ENCODE assay signal across 9 mouse cellular contexts in the genomic region with DNA sequence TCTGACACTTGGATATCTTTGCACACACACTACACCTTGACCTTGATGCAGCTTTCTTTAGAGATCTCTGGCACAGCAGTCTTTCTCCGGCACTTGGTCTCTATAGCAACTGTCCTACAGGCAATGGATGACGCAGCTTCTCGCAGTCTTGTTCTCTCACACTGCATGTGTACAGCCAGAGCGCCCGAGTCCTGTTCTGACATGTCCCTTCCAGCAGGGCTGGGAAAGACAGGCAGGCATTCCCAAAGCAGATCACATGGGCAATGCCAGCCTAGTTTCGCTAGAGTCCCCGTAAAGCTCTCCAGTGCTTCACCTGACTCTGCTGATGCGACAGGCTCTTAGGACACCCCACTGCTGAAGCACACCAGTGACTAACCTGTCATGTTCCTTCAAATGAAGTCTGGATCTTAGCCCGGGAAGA. TPM values are rescaled to one million over a fixed set of nuclear protein-coding genes. Genes with fewer than 3 reads are reported as not detected.
A peak's percentile ranks its signal among the peaks of the same experiment; 100 is the strongest.
DNase-seq lines count a peak whose midpoint lies in the region; ATAC-seq and TF ChIP-seq lines count a peak whose summit lies in the region.
"Had no signal": no experiment of that assay in that cellular context is flagged by ENCODE, and none has a peak within 500 bp of the region (broad histone marks: within the 10 kb centered on the region; RNA-seq: fewer than 3 reads in every experiment).

No protein-coding gene starts in this region.

- H3K27ac ChIP-seq in lung, embryonic 14.5 days (ENCODE audit: low read depth) = no peak overlapping the region
- H3K27ac ChIP-seq in hindbrain, embryonic 15.5 days (replicated peaks) = peak overlapping the region; percentile 74
- H3K27ac ChIP-seq in neural tube, embryonic 14.5 days (ENCODE audit: low read depth, low read length) = peak overlapping the region; percentile 6; the same call in 1 of the 2 replicates
- H3K27ac ChIP-seq in thymus, adult 2 months (ENCODE audit: control insufficient read depth, insufficient read depth, low read length) = no peak overlapping the region

- H3K9me3 ChIP-seq in lung, embryonic 14.5 days (ENCODE audit: low read depth, low read length) = no peaks in the 10 kb centered on the region
- H3K9me3 ChIP-seq in hindbrain, embryonic 15.5 days = no peaks in the 10 kb centered on the region
- no peaks in the 10 kb centered on the region for H3K9me3 ChIP-seq in neural tube, embryonic 14.5 days (ENCODE audit: control insufficient read depth, low read length)

- no peak overlapping the region for H3K9ac ChIP-seq in lung, embryonic 14.5 days
- H3K9ac ChIP-seq in hindbrain, embryonic 15.5 days = 0 out of 2 replicates have a peak overlapping the region, but pooled peaks have one; percentile 10
- no peak overlapping the region for H3K9ac ChIP-seq in neural tube, embryonic 14.5 days (replicated peaks; ENCODE audit: low read depth, low read length)

- 70% methylated on average over 9 of the region's 9 CpGs for WGBS in lung, embryonic 14.5 days
- WGBS in hindbrain, embryonic 15.5 days = 73% methylated on average over 9 of the region's 9 CpGs
- 83% methylated on average over 9 of the region's 9 CpGs for WGBS in neural tube, embryonic 14.5 days
- 94% methylated on average over 9 of the region's 9 CpGs for WGBS in thymus, adult 2 months

- DNase-seq in cerebellum, adult 9-10 months = peak; percentile 51
- no peak for DNase-seq in cerebellum, adult 8-10 months
- no peak for DNase-seq in lung, embryonic 14.5 days
- no peak for DNase-seq in lung, postnatal 4 days
- no peak for DNase-seq in thymus, adult 2 months
- no peak for DNase-seq in gastrocnemius, postnatal 36 days

- H3K4me3 ChIP-seq in lung, embryonic 14.5 days (ENCODE audit: low read depth, low read length) = no peak overlapping the region
- H3K4me3 ChIP-seq in hindbrain, embryonic 15.5 days = no peak overlapping the region
- no peak overlapping the region for H3K4me3 ChIP-seq in neural tube, embryonic 14.5 days (ENCODE audit: low read depth, low read length)
- H3K4me3 ChIP-seq in thymus, adult 2 months (ENCODE audit: control insufficient read depth, insufficient read depth, low read length) = no peak overlapping the region

- no peaks in the 10 kb centered on the region for H3K27me3 ChIP-seq in lung, embryonic 14.5 days (ENCODE audit: insufficient read depth, low read length)
- H3K27me3 ChIP-seq in hindbrain, embryonic 15.5 days = no peaks in the 10 kb centered on the region
- H3K27me3 ChIP-seq in neural tube, embryonic 14.5 days (ENCODE audit: control insufficient read depth, insufficient read depth, low read length) = no peaks in the 10 kb centered on the region
- H3K27me3 ChIP-seq in thymus, adult 2 months (ENCODE audit: control insufficient read depth, insufficient read depth, low read length) = no peaks in the 10 kb centered on the region

- intact Hi-C loops in gastrocnemius, postnatal 36 days (cut with DNase I) = loop anchor here (2.0 to 5.0 kb wide), 2 partner anchors 33 to 67 kb away; a partner anchor contains a TSS

- H3K4me2 ChIP-seq in lung, embryonic 14.5 days = no peak overlapping the region
- H3K4me2 ChIP-seq in hindbrain, embryonic 15.5 days = no peak overlapping the region
- H3K4me2 ChIP-seq in neural tube, embryonic 14.5 days (ENCODE audit: low read depth, low read length) = no peak overlapping the region

- no peak for TF ChIP-seq CTCF in lung, embryonic 14.5 days (IDR thresholded peaks at IDR 0.05; ENCODE audit: low read depth)
- TF ChIP-seq CTCF in thymus, adult 2 months (IDR thresholded peaks at IDR 0.05; ENCODE audit: borderline replicate concordance, control insufficient read depth, extremely low read depth, insufficient read depth, low read length, poor library complexity) = no peak

- no peak for TF ChIP-seq POLR2A in thymus, adult 2 months (IDR thresholded peaks at IDR 0.05; ENCODE audit: control insufficient read depth, extremely low read depth, insufficient read depth, low read length, poor library complexity)

- peak; percentile 52 for ATAC-seq in lung, embryonic 14.5 days (ENCODE audit: insufficient read depth)
- ATAC-seq in hindbrain, embryonic 15.5 days (ENCODE audit: low FRiP score, low read depth) = peak; percentile 49
- peak; percentile 44; the same call in 1 of the 2 replicates for ATAC-seq in neural tube, embryonic 14.5 days (ENCODE audit: low read depth)

- no peaks in the 10 kb centered on the region for H3K4me1 ChIP-seq in lung, embryonic 14.5 days (ENCODE audit: insufficient read depth)
- H3K4me1 ChIP-seq in hindbrain, embryonic 15.5 days (replicated peaks) = peaks cover 10% of the 10 kb centered on the region
- H3K4me1 ChIP-seq in neural tube, embryonic 14.5 days (ENCODE audit: control insufficient read depth, insufficient read depth, low read length) = no peaks in the 10 kb centered on the region
- peaks cover 3% of the 10 kb centered on the region for H3K4me1 ChIP-seq in thymus, adult 2 months (replicated peaks; ENCODE audit: control insufficient read depth, insufficient read depth, low read length)

- 0 out of 2 replicates have a peak, but pooled peaks cover 3% of the 10 kb centered on the region for H3K36me3 ChIP-seq in lung, embryonic 14.5 days (ENCODE audit: insufficient read depth)
- H3K36me3 ChIP-seq in hindbrain, embryonic 15.5 days = no peaks in the 10 kb centered on the region
- no peaks in the 10 kb centered on the region for H3K36me3 ChIP-seq in neural tube, embryonic 14.5 days (ENCODE audit: control insufficient read depth, insufficient read depth, low read length)
- H3K36me3 ChIP-seq in thymus, adult 2 months (ENCODE audit: control insufficient read depth, insufficient read depth, low read length) = no peaks in the 10 kb centered on the region

RNA-seq across cellular contexts. Expression of a gene that starts 33.3 kb away (rescaled TPM):
- 58.8 and 65.1 TPM in 2 replicates for polyA plus RNA-seq in lung, embryonic 14.5 days (2014; fragmentation: Nextera tagmentation; extraction: Ambion mirVana)
- polyA plus RNA-seq in hindbrain, embryonic 15.5 days (2015; fragmentation: Nextera tagmentation; extraction: Ambion mirVana) = 53.2 and 55.1 TPM in 2 replicates
- polyA plus RNA-seq in neural tube, embryonic 14.5 days (2014; fragmentation: Nextera tagmentation; extraction: Ambion mirVana) = 36.0 and 45.7 TPM in 2 replicates
- polyA plus RNA-seq in thymus, adult 2 months (2012; rRNA removed) = 61.2 and 76.1 TPM in 2 replicates
- total RNA-seq in gastrocnemius, postnatal 36 days (2021) = 10 to 100 TPM; 33.7 to 35.3 TPM

RNA-seq across cellular contexts. Expression of a gene that starts 37.1 kb away (rescaled TPM):
- 11.7 and 15.6 TPM in 2 replicates for polyA plus RNA-seq in lung, embryonic 14.5 days (2014; fragmentation: Nextera tagmentation; extraction: Ambion mirVana)
- polyA plus RNA-seq in hindbrain, embryonic 15.5 days (2015; fragmentation: Nextera tagmentation; extraction: Ambion mirVana) = 3.8 and 5.4 TPM in 2 replicates
- polyA plus RNA-seq in neural tube, embryonic 14.5 days (2014; fragmentation: Nextera tagmentation; extraction: Ambion mirVana) = 2.7 and 3.6 TPM in 2 replicates
- polyA plus RNA-seq in thymus, adult 2 months (2012; rRNA removed) = 15.8 and 16.3 TPM in 2 replicates
- total RNA-seq in gastrocnemius, postnatal 36 days (2021) = 10 to 100 TPM; 14.6 to 18.7 TPM

RNA-seq across cellular contexts. Expression of a gene that starts 56.6 kb away (rescaled TPM):
- 0.38 TPM in 1 of 2 replicates, not detected in the other for polyA plus RNA-seq in lung, embryonic 14.5 days (2014; fragmentation: Nextera tagmentation; extraction: Ambion mirVana)
- polyA plus RNA-seq in hindbrain, embryonic 15.5 days (2015; fragmentation: Nextera tagmentation; extraction: Ambion mirVana) = 0.14 and 0.35 TPM in 2 replicates
- polyA plus RNA-seq in neural tube, embryonic 14.5 days (2014; fragmentation: Nextera tagmentation; extraction: Ambion mirVana) = 0.27 TPM in 1 of 2 replicates, not detected in the other
- polyA plus RNA-seq in thymus, adult 2 months (2012; rRNA removed) = not detected in 2 replicates
- total RNA-seq in gastrocnemius, postnatal 36 days (2021) = not detected
- total RNA-seq: left cerebral cortex, postnatal 25 days had no signal

RNA-seq across cellular contexts. Expression of a gene that starts 59.8 kb away (rescaled TPM):
- polyA plus RNA-seq in lung, embryonic 14.5 days (2014; fragmentation: Nextera tagmentation; extraction: Ambion mirVana) = 14.2 and 16.9 TPM in 2 replicates
- 18.7 and 19.1 TPM in 2 replicates for polyA plus RNA-seq in hindbrain, embryonic 15.5 days (2015; fragmentation: Nextera tagmentation; extraction: Ambion mirVana)
- polyA plus RNA-seq in neural tube, embryonic 14.5 days (2014; fragmentation: Nextera tagmentation; extraction: Ambion mirVana) = 20.4 and 25.3 TPM in 2 replicates
- polyA plus RNA-seq in thymus, adult 2 months (2012; rRNA removed) = 27.7 and 33.1 TPM in 2 replicates
- 10 to 100 TPM in 1 of 2 experiments, 1 to 10 TPM in 1; 6.1 to 10.4 TPM for total RNA-seq in gastrocnemius, postnatal 36 days (2021)

Comparison
In these comparisons a context has a peak if more than half of its experiments do, and no peak if none do; other contexts are left out.
1. H3K27ac ChIP-seq: peak in hindbrain, embryonic 15.5 days (single experiment) and neural tube, embryonic 14.5 days (single experiment); none in lung, embryonic 14.5 days (single experiment) and thymus, adult 2 months (single experiment).
2. Peak in every context shown above with its lines, with median percentiles within 50 percentile points of each other: ATAC-seq.